Mouse (Mus musculus) kidney, adult 2 months (tissue): Measurements from ENCODE around the gene Fbxo28.

Source experiments
- CTCF ChIP-seq: fragments of 200-500 bp; conservative IDR thresholded peaks from 2 replicates; pipeline ENCODE4 v1.5.1; 2011; ENCODE audit warnings: low read depth, mild to moderate bottlenecking, control low read depth, low read length, moderate library complexity, mixed read lengths; ENCODE audit not compliant: insufficient read depth, insufficient read length
- POLR2A ChIP-seq: fragments of 200-500 bp; IDR thresholded peaks from one replicate; pipeline ENCODE4 v1.6.1; 2011; ENCODE audit warnings: low read depth, low read length, control low read depth

GRCm38 (mm10) chr1:182271130-182271529 lies 70.3 kb downstream of the Fbxo28 start:
- TF ChIP-seq POLR2A (no peak), CTCF (no peak)
